Mouse (Mus musculus) limb, embryonic 15.5 days (tissue): ENCODE measurements around the gene Lsm7. TPM values are rescaled to one million over a fixed set of nuclear protein-coding genes. Genes with fewer than 3 reads are reported as not detected.
"Not testable (repeated sequence)": the region's sequence is repeated elsewhere in the genome, so short reads cannot be mapped to it uniquely, and the experiment has no call there.

Experiments
- ATAC-seq: fragments of 200-750 bp; cut with Nextera tagmentation; 2 replicates; pipeline ENCODE4 v1.8.0; 2017; ENCODE audit warnings: low read depth, moderate TSS enrichment; ENCODE audit not compliant: insufficient number of reproducible peaks, low FRiP score, low TSS enrichment
- H3K27ac ChIP-seq: fragments of 300-500 bp; sonication (generic); 2 replicates; pipeline ENCODE4 v1.5.1; 2015; ENCODE audit warnings: moderate library complexity, mild to moderate bottlenecking, inconsistent platforms
- H3K27me3 ChIP-seq: fragments of 300-500 bp; sonication (generic); 2 replicates; pipeline ENCODE4 v1.6.1; 2015; ENCODE audit warnings: inconsistent platforms
- H3K36me3 ChIP-seq: fragments of 300-500 bp; sonication (generic); 2 replicates; pipeline ENCODE4 v1.6.1; 2015; ENCODE audit warnings: inconsistent platforms
- H3K4me1 ChIP-seq: fragments of 300-500 bp; sonication (generic); 2 replicates; pipeline ENCODE4 v1.6.1; 2015; ENCODE audit warnings: inconsistent platforms
- H3K4me2 ChIP-seq: fragments of 300-500 bp; sonication (generic); 2 replicates; pipeline ENCODE4 v1.6.1; 2015; ENCODE audit warnings: mild to moderate bottlenecking, inconsistent platforms
- H3K4me3 ChIP-seq: fragments of 300-500 bp; sonication (generic); 2 replicates; pipeline ENCODE4 v1.5.1; 2015; ENCODE audit warnings: mild to moderate bottlenecking, inconsistent platforms
- H3K9ac ChIP-seq: fragments of 300-500 bp; sonication (generic); 2 replicates; pipeline ENCODE4 v1.6.1; 2015; ENCODE audit warnings: inconsistent platforms
- H3K9me3 ChIP-seq: fragments of 300-500 bp; sonication (generic); 2 replicates; pipeline ENCODE4 v1.6.1; 2016; ENCODE audit warnings: inconsistent platforms
- WGBS: fragments of 180-500 bp; shearing (Covaris S2); methylation state at CpG from one replicate; pipeline ENCODE4 v1.1.7; 2015; 5-methylcytosine and 5-hydroxymethylcytosine counted together
- polyA plus RNA-seq: library from polyadenylated mRNA; unstranded; fragments of >200 nt; fragmentation: Nextera tagmentation; extraction: Ambion mirVana; gene quantifications from 2 replicates; pipeline ENCODE4 v1.2.1, GENCODE M21; 2015

Gene Lsm7
- polyA plus RNA-seq, 1 experiment from 2014 or later, result 258 TPM

GRCm38 (mm10) chr10:80829359-80830278 is 25.4 kb downstream of the Lsm7 start:
- Histone ChIP-seq H3K4me3 (no peak overlapping the region), H3K4me2 (no peak overlapping the region), H3K27me3 (peaks cover 19% of the 10 kb centered on the region)

GRCm38 (mm10) chr10:80828587-80828986 is 26.4 kb downstream of the Lsm7 start:
- H3K27ac ChIP-seq, H3K27me3 ChIP-seq, H3K9me3 ChIP-seq, ATAC-seq, H3K9ac ChIP-seq: not testable (repeated sequence)
- WGBS, result 73% methylated on average over 9 of the region's 9 CpGs
- Histone ChIP-seq H3K4me1 (peaks cover 37% of the 10 kb centered on the region), H3K36me3 (peaks cover 20% of the 10 kb centered on the region), H3K4me3 (peak overlapping the region; percentile 74; the same call in 1 of the 2 replicates), H3K4me2 (peak overlapping the region; percentile 91; the same call in 1 of the 2 replicates)

More at GRCm38 (mm10) chr10:80829359-80830278, 25.4 kb downstream of the Lsm7 start:
- Histone ChIP-seq H3K9ac (no peak overlapping the region), H3K27ac (no peak overlapping the region), H3K36me3 (peaks cover 20% of the 10 kb centered on the region), H3K4me1 (peaks cover 37% of the 10 kb centered on the region), H3K9me3 (no peaks in the 10 kb centered on the region)
- WGBS, result 67% methylated on average over 1 of the region's 1 CpGs
- no peak for ATAC-seq

GRCm38 (mm10) chr10:80827870-80828420 is 27.1 kb downstream of the Lsm7 start:
- H3K4me3 ChIP-seq, result peak overlapping the region; percentile 74
- H3K9ac ChIP-seq, result peak overlapping the region; percentile 94; the same call in 1 of the 2 replicates
- no peak for ATAC-seq
- peaks cover 2% of the 10 kb centered on the region; the same call in 1 of the 2 replicates for H3K27me3 ChIP-seq
- no peaks in the 10 kb centered on the region for H3K9me3 ChIP-seq
- WGBS, result 73% methylated on average over 10 of the region's 10 CpGs
- H3K4me2 ChIP-seq, result peak overlapping the region; percentile 91
- H3K4me1 ChIP-seq, result peaks cover 37% of the 10 kb centered on the region
- no peak overlapping the region for H3K27ac ChIP-seq
- peaks cover 20% of the 10 kb centered on the region for H3K36me3 ChIP-seq

DNA sequence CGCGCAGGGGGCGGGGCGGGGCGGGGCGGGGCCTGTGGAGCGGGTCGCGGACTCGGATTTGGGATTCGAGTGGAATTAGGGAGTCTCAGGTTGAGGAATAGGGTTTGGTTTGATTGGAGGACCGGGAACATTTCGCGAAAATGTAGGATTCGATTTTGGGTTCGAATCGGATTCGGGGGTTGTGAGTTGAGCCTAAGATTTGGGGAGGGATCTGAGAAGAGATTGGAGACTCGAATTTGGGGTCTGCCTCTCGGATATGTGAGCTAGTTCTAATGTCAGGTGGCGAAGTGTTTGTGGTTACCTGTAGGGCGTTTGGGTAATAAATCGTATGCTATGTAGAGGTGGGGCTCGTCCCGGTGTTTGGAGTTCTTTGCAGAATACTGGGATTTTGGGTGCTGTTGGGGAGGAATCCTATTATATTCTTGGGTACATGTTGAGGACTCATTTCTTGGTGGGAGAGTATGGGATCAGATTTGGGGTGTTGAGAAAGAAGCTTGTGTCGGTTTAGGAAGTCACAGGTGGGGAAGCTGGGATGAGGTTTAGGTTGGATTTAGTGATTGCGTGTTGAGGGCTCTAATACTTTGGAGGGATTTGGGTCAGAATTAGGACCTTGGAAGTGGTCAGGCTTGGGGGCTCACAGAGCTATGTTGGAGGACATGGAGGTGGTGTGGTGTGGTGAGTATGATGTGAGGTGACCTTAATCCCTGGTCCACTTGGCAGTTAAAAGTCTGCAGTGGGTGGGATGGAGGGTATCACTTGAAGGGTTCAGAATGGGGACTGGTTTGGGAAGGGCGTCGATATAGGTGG is 27.7 kb downstream of the Lsm7 start:
- ATAC-seq, result no peak
- 6% methylated on average over 28 of the region's 29 CpGs for WGBS
- Histone ChIP-seq H3K27ac (peak overlapping the region; percentile 88), H3K9ac (peak overlapping the region; percentile 94), H3K27me3 (no peaks in the 10 kb centered on the region), H3K36me3 (peaks cover 20% of the 10 kb centered on the region), H3K9me3 (no peaks in the 10 kb centered on the region), H3K4me3 (peak overlapping the region; percentile 74), H3K4me2 (peak overlapping the region; percentile 91), H3K4me1 (peaks cover 37% of the 10 kb centered on the region)

GRCm38 (mm10) chr10:80826151-80827062 is 28.6 kb downstream of the Lsm7 start, which contains the start of gene Oaz1:
Gene Oaz1 (plus strand): TSS chr10:80826656.
- H3K9me3 ChIP-seq, result no peaks in the 10 kb centered on the region
- ATAC-seq, result peak; percentile 97
- peaks cover 35% of the 10 kb centered on the region for H3K4me1 ChIP-seq
- peak within 1 kb of the TSS; percentile 91 for H3K4me2 ChIP-seq
- under 1% methylated on average over 80 of the region's 82 CpGs for WGBS
- H3K27ac ChIP-seq, result peak within 1 kb of the TSS; percentile 88
- H3K4me3 ChIP-seq, result peak within 1 kb of the TSS; percentile 74
- peak within 1 kb of the TSS; percentile 94 for H3K9ac ChIP-seq
- H3K36me3 ChIP-seq, result peaks cover 20% of the 10 kb centered on the region
- no peaks in the 10 kb centered on the region for H3K27me3 ChIP-seq

- peaks cover 11% of the 10 kb centered on the region for H3K36me3 ChIP-seq
- no peaks in the 10 kb centered on the region for H3K9me3 ChIP-seq
- no peak overlapping the region for H3K4me3 ChIP-seq
- no peak overlapping the region for H3K4me2 ChIP-seq
- ATAC-seq, result no peak
- H3K27me3 ChIP-seq, result no peaks in the 10 kb centered on the region
- H3K4me1 ChIP-seq, result peaks cover 20% of the 10 kb centered on the region
- WGBS, result 73% methylated on average over 2 of the region's 2 CpGs
- no peak overlapping the region for H3K9ac ChIP-seq
- no peak overlapping the region for H3K27ac ChIP-seq
Measured at GRCm38 (mm10) chr10:80824827-80825226, 30.2 kb downstream of the Lsm7 start.

DNA sequence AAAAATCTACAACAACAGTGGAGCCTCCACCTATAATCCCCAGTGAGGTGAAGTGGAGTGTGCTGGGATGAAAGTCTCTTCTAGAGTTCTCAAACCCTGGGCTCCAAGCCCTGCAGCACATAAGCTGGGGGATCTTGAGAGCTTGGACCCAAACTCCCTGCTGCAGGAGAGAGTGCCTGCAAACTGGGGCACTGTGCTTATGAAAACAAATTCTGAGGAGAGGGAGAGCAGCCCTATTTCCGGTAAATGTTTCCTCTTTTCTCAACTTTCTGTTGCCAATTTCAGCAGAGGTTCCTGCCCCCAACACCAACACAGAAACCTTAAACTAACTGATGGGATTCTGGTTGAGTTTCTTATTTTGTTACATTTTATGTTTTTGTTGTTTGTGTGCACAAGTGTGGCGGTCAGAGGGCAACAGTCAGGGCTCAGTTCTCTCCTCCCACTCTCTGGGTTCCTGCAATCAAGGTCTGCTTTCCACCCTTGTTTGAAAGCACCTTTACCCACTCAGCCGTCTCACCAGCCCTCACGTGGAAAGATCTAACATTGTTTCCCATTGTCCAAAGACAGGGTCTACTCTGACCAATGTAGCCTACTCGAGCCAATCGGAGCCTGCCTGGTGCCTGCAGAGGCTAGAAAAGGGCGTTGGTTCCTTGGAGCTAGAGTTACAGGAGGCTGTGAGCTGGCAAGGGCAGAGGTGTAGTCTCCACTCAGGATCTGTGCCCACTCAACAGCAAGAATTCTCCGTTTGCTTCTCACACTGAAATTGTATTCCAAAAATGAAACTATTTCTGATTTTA is 31.0 kb downstream of the Lsm7 start:
- H3K4me2 ChIP-seq, result no peak overlapping the region
- no peak overlapping the region for H3K4me3 ChIP-seq
- H3K9ac ChIP-seq, result no peak overlapping the region
- peaks cover 13% of the 10 kb centered on the region for H3K4me1 ChIP-seq
- H3K36me3 ChIP-seq, result peaks cover 4% of the 10 kb centered on the region
- H3K9me3 ChIP-seq, result no peaks in the 10 kb centered on the region
- no peak for ATAC-seq
- 65% methylated on average over 8 of the region's 8 CpGs for WGBS
- H3K27me3 ChIP-seq, result no peaks in the 10 kb centered on the region
- no peak overlapping the region for H3K27ac ChIP-seq

DNA sequence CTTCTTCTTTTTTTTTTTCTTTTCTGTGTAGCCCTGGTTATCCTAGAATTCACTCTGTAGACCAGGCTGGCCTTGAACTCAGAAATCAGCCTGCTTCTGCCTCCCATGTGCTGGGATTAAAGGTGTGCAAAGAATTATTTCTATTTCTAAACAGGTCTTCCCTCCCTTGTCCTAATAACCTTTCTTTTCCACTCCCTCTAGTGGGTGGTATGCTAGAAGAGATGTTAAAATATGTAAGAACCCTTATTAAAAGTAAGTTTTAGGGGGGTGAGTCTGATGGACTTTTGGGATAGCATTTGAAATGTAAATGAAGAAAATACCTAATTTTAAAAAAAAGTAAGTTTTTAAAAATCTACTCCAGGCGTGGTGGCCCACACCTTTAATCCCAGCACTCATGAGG is 31.7 kb downstream of the Lsm7 start:
- H3K4me3 ChIP-seq, result no peak overlapping the region
- no peaks in the 10 kb centered on the region for H3K36me3 ChIP-seq
- no peaks in the 10 kb centered on the region for H3K27me3 ChIP-seq
- no peak overlapping the region for H3K9ac ChIP-seq
- H3K9me3 ChIP-seq, result no peaks in the 10 kb centered on the region
- no peak overlapping the region for H3K4me2 ChIP-seq
- H3K27ac ChIP-seq, result no peak overlapping the region
- ATAC-seq, result no peak
- H3K4me1 ChIP-seq, result peaks cover 9% of the 10 kb centered on the region
- 79% methylated on average over 1 of the region's 1 CpGs for WGBS

DNA sequence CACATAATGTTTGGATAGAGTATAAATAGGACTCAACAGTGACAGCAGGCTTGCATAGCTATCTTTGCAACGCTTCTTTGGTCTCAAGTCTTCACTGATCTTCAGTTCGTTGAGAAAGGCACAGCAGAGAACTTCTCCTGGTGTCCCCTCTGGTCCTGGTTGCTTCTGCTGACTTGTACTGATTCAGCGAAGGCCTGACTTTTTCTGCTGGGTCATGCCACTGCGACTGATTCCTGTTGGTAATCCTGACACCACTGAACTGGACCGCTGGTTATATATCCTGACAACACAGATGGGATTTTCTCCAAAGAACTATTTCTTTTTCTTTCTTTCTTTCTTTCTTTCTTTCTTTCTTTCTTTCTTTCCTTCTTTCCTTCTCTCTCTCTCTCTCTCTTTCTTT is 32.5 kb downstream of the Lsm7 start:
- no peaks in the 10 kb centered on the region for H3K9me3 ChIP-seq
- 88% methylated on average over 5 of the region's 5 CpGs for WGBS
- no peak overlapping the region for H3K9ac ChIP-seq
- H3K36me3 ChIP-seq, result no peaks in the 10 kb centered on the region
- no peak overlapping the region for H3K4me3 ChIP-seq
- no peak overlapping the region for H3K4me2 ChIP-seq
- peaks cover 1% of the 10 kb centered on the region; the same call in 1 of the 2 replicates for H3K4me1 ChIP-seq
- ATAC-seq, result no peak
- H3K27ac ChIP-seq, result no peak overlapping the region
- no peaks in the 10 kb centered on the region for H3K27me3 ChIP-seq

DNA sequence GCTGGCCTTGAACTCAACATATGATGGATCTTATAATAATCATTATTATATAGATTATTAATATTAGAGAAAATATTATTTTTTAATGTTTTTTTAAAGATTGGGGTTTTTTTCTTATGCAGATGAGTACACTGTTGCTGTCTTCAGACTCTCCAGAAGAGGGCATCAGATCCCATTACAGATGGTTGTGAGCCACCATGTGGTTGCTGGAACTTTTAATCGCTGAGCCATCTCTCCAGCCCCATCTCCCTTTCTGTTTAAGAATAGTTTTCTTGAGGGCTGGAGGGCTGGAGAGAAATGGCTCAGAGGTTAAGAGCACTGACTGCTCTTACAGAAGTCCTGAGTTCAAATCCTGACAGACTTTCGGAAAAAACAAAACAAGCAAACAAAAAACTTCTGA is 33.0 kb downstream of the Lsm7 start:
- no peak overlapping the region for H3K4me2 ChIP-seq
- no peak overlapping the region for H3K9ac ChIP-seq
- no peak overlapping the region for H3K27ac ChIP-seq
- H3K27me3 ChIP-seq, result no peaks in the 10 kb centered on the region
- H3K9me3 ChIP-seq, result no peaks in the 10 kb centered on the region
- no peak overlapping the region for H3K4me3 ChIP-seq
- no peaks in the 10 kb centered on the region for H3K36me3 ChIP-seq
- H3K4me1 ChIP-seq, result no peaks in the 10 kb centered on the region
- 43% methylated on average over 2 of the region's 2 CpGs for WGBS
- ATAC-seq, result no peak
